Mouse (Mus musculus): ENCODE measurements at regions not wholly inside any gene's neighbourhood (a gene's known extent, or its start where the extent isn't known, plus 50 kb on each side); places are given as distances from the start of the nearest gene placed in this dataset.

GRCm38 (mm10) chr8:15393936-15394721, 348.3 kb upstream of the BB014433 start:
- WGBS = 41% methylated on average over 5 of the region's 5 CpGs
- no peak overlapping the region for H3K4me3 ChIP-seq (ENCODE audit: low read depth, low read length)
- H3K9ac ChIP-seq (replicated peaks; ENCODE audit: low read depth, low read length) = no peak overlapping the region

GRCm38 (mm10) chr8:15392056-15392455, 346.2 kb upstream of the BB014433 start:
- ATAC-seq (ENCODE audit: low read depth) = no peak
- no peak overlapping the region for H3K27ac ChIP-seq (ENCODE audit: low read depth, low read length)
- 70% methylated on average over 4 of the region's 4 CpGs for WGBS

More at GRCm38 (mm10) chr8:15393936-15394721, 348.3 kb upstream of the BB014433 start:
- no peak overlapping the region for H3K4me2 ChIP-seq (ENCODE audit: low read depth, low read length)
- no peaks in the 10 kb centered on the region for H3K4me1 ChIP-seq (ENCODE audit: control insufficient read depth, insufficient read depth, low read length)
- no peak for ATAC-seq (ENCODE audit: low read depth)
- no peak overlapping the region for H3K27ac ChIP-seq (ENCODE audit: low read depth, low read length)
- no peaks in the 10 kb centered on the region for H3K9me3 ChIP-seq (ENCODE audit: control insufficient read depth, low read length)
- H3K27me3 ChIP-seq (ENCODE audit: control insufficient read depth, insufficient read depth, low read length) = no peaks in the 10 kb centered on the region
- H3K36me3 ChIP-seq (ENCODE audit: control insufficient read depth, insufficient read depth, low read length) = no peaks in the 10 kb centered on the region

GRCm38 (mm10) chr8:15388791-15389190, 342.9 kb upstream of the BB014433 start:
- no peaks in the 10 kb centered on the region for H3K4me1 ChIP-seq (ENCODE audit: control insufficient read depth, insufficient read depth, low read length)
- ATAC-seq (ENCODE audit: low read depth) = no peak
- WGBS = 87% methylated on average over 5 of the region's 5 CpGs

More at GRCm38 (mm10) chr8:15392056-15392455, 346.2 kb upstream of the BB014433 start:
- Histone ChIP-seq H3K4me1 (ENCODE audit: control insufficient read depth, insufficient read depth, low read length) (no peaks in the 10 kb centered on the region), H3K9ac (replicated peaks; ENCODE audit: low read depth, low read length) (no peak overlapping the region), H3K27me3 (ENCODE audit: control insufficient read depth, insufficient read depth, low read length) (no peaks in the 10 kb centered on the region), H3K9me3 (ENCODE audit: control insufficient read depth, low read length) (no peaks in the 10 kb centered on the region), H3K36me3 (ENCODE audit: control insufficient read depth, insufficient read depth, low read length) (no peaks in the 10 kb centered on the region), H3K4me3 (ENCODE audit: low read depth, low read length) (no peak overlapping the region), H3K4me2 (ENCODE audit: low read depth, low read length) (no peak overlapping the region)

GRCm38 (mm10) chr8:15367063-15367462, 321.2 kb upstream of the BB014433 start:
- H3K4me1 ChIP-seq (ENCODE audit: control insufficient read depth, insufficient read depth, low read length) = no peaks in the 10 kb centered on the region
- 76% methylated on average over 2 of the region's 2 CpGs for WGBS
- H3K4me2 ChIP-seq (ENCODE audit: low read depth, low read length) = no peak overlapping the region
- H3K27me3 ChIP-seq (ENCODE audit: control insufficient read depth, insufficient read depth, low read length) = no peaks in the 10 kb centered on the region
- H3K9ac ChIP-seq (replicated peaks; ENCODE audit: low read depth, low read length) = no peak overlapping the region
- ATAC-seq (ENCODE audit: low read depth) = no peak
- no peak overlapping the region for H3K27ac ChIP-seq (ENCODE audit: low read depth, low read length)
- no peaks in the 10 kb centered on the region for H3K9me3 ChIP-seq (ENCODE audit: control insufficient read depth, low read length)
- no peak overlapping the region for H3K4me3 ChIP-seq (ENCODE audit: low read depth, low read length)
- H3K36me3 ChIP-seq (ENCODE audit: control insufficient read depth, insufficient read depth, low read length) = no peaks in the 10 kb centered on the region

More at GRCm38 (mm10) chr8:15388791-15389190, 342.9 kb upstream of the BB014433 start:
- H3K36me3 ChIP-seq (ENCODE audit: control insufficient read depth, insufficient read depth, low read length) = no peaks in the 10 kb centered on the region
- H3K27ac ChIP-seq (ENCODE audit: low read depth, low read length) = no peak overlapping the region
- H3K27me3 ChIP-seq (ENCODE audit: control insufficient read depth, insufficient read depth, low read length) = no peaks in the 10 kb centered on the region
- no peaks in the 10 kb centered on the region for H3K9me3 ChIP-seq (ENCODE audit: control insufficient read depth, low read length)
- no peak overlapping the region for H3K9ac ChIP-seq (replicated peaks; ENCODE audit: low read depth, low read length)
- no peak overlapping the region for H3K4me3 ChIP-seq (ENCODE audit: low read depth, low read length)
- no peak overlapping the region for H3K4me2 ChIP-seq (ENCODE audit: low read depth, low read length)

GRCm38 (mm10) chr8:15364546-15364945, 318.7 kb upstream of the BB014433 start:
- WGBS = 95% methylated on average over 1 of the region's 1 CpGs
- Histone ChIP-seq H3K9me3 (ENCODE audit: control insufficient read depth, low read length) (no peaks in the 10 kb centered on the region), H3K4me1 (ENCODE audit: control insufficient read depth, insufficient read depth, low read length) (no peaks in the 10 kb centered on the region), H3K4me3 (ENCODE audit: low read depth, low read length) (no peak overlapping the region), H3K27ac (ENCODE audit: low read depth, low read length) (no peak overlapping the region), H3K9ac (replicated peaks; ENCODE audit: low read depth, low read length) (no peak overlapping the region), H3K4me2 (ENCODE audit: low read depth, low read length) (no peak overlapping the region), H3K27me3 (ENCODE audit: control insufficient read depth, insufficient read depth, low read length) (no peaks in the 10 kb centered on the region), H3K36me3 (ENCODE audit: control insufficient read depth, insufficient read depth, low read length) (no peaks in the 10 kb centered on the region)
- ATAC-seq (ENCODE audit: low read depth) = no peak

- Histone ChIP-seq H3K4me3 (ENCODE audit: low read depth, low read length) (no peak overlapping the region), H3K36me3 (ENCODE audit: control insufficient read depth, insufficient read depth, low read length) (no peaks in the 10 kb centered on the region), H3K9me3 (ENCODE audit: control insufficient read depth, low read length) (no peaks in the 10 kb centered on the region), H3K4me2 (ENCODE audit: low read depth, low read length) (no peak overlapping the region), H3K27ac (ENCODE audit: low read depth, low read length) (no peak overlapping the region), H3K27me3 (ENCODE audit: control insufficient read depth, insufficient read depth, low read length) (no peaks in the 10 kb centered on the region), H3K9ac (replicated peaks; ENCODE audit: low read depth, low read length) (no peak overlapping the region), H3K4me1 (ENCODE audit: control insufficient read depth, insufficient read depth, low read length) (no peaks in the 10 kb centered on the region)
- WGBS = 91% methylated on average over 5 of the region's 5 CpGs
- no peak for ATAC-seq (ENCODE audit: low read depth)
Observed at GRCm38 (mm10) chr8:15344151-15344550, 298.3 kb upstream of the BB014433 start.

GRCm38 (mm10) chr8:15343616-15344015, 297.7 kb upstream of the BB014433 start:
- Histone ChIP-seq H3K27me3 (ENCODE audit: control insufficient read depth, insufficient read depth, low read length) (no peaks in the 10 kb centered on the region), H3K4me3 (ENCODE audit: low read depth, low read length) (no peak overlapping the region), H3K4me1 (ENCODE audit: control insufficient read depth, insufficient read depth, low read length) (no peaks in the 10 kb centered on the region), H3K9ac (replicated peaks; ENCODE audit: low read depth, low read length) (no peak overlapping the region), H3K9me3 (ENCODE audit: control insufficient read depth, low read length) (no peaks in the 10 kb centered on the region), H3K4me2 (ENCODE audit: low read depth, low read length) (no peak overlapping the region), H3K36me3 (ENCODE audit: control insufficient read depth, insufficient read depth, low read length) (no peaks in the 10 kb centered on the region), H3K27ac (ENCODE audit: low read depth, low read length) (no peak overlapping the region)
- no peak for ATAC-seq (ENCODE audit: low read depth)
- WGBS = 86% methylated on average over 1 of the region's 1 CpGs

GRCm38 (mm10) chr8:15334532-15334931, 288.7 kb upstream of the BB014433 start:
- WGBS = 52% methylated on average over 4 of the region's 4 CpGs
- no peak for ATAC-seq (ENCODE audit: low read depth)
- no peak overlapping the region for H3K4me2 ChIP-seq (ENCODE audit: low read depth, low read length)
- no peak overlapping the region for H3K27ac ChIP-seq (ENCODE audit: low read depth, low read length)
- H3K9ac ChIP-seq (replicated peaks; ENCODE audit: low read depth, low read length) = no peak overlapping the region
- H3K9me3 ChIP-seq (ENCODE audit: control insufficient read depth, low read length) = no peaks in the 10 kb centered on the region
- no peaks in the 10 kb centered on the region for H3K4me1 ChIP-seq (ENCODE audit: control insufficient read depth, insufficient read depth, low read length)
- H3K27me3 ChIP-seq (ENCODE audit: control insufficient read depth, insufficient read depth, low read length) = no peaks in the 10 kb centered on the region
- H3K36me3 ChIP-seq (ENCODE audit: control insufficient read depth, insufficient read depth, low read length) = no peaks in the 10 kb centered on the region
- no peak overlapping the region for H3K4me3 ChIP-seq (ENCODE audit: low read depth, low read length)

GRCm38 (mm10) chr8:15327312-15327711, 281.4 kb upstream of the BB014433 start:
- 61% methylated on average over 5 of the region's 5 CpGs for WGBS
- Histone ChIP-seq H3K4me2 (ENCODE audit: low read depth, low read length) (no peak overlapping the region), H3K4me3 (ENCODE audit: low read depth, low read length) (no peak overlapping the region), H3K4me1 (ENCODE audit: control insufficient read depth, insufficient read depth, low read length) (no peaks in the 10 kb centered on the region), H3K9ac (replicated peaks; ENCODE audit: low read depth, low read length) (no peak overlapping the region), H3K9me3 (ENCODE audit: control insufficient read depth, low read length) (no peaks in the 10 kb centered on the region), H3K36me3 (ENCODE audit: control insufficient read depth, insufficient read depth, low read length) (no peaks in the 10 kb centered on the region), H3K27me3 (ENCODE audit: control insufficient read depth, insufficient read depth, low read length) (no peaks in the 10 kb centered on the region), H3K27ac (ENCODE audit: low read depth, low read length) (no peak overlapping the region)
- ATAC-seq (ENCODE audit: low read depth) = no peak
